Mouse (Mus musculus) cortical plate, adult 2 months (tissue): ENCODE results near the gene Zdhhc5. TPM values are rescaled to one million over a fixed set of nuclear protein-coding genes. Genes with fewer than 3 reads are reported as not detected.
"Not testable (repeated sequence)": the region's sequence is repeated elsewhere in the genome, so short reads cannot be mapped to it uniquely, and the experiment has no call there.

Experiments
- H3K27ac ChIP-seq: fragments of 200-500 bp; 2 replicates; pipeline ENCODE4 v1.5.1; 2012; ENCODE audit warnings: low read length, control low read depth, inconsistent platforms; ENCODE audit not compliant: insufficient read depth
- H3K4me1 ChIP-seq: fragments of 200-500 bp; 2 replicates; pipeline ENCODE4 v1.6.1; 2011; ENCODE audit warnings: low read length; ENCODE audit not compliant: control insufficient read depth, insufficient read depth
- H3K4me3 ChIP-seq: fragments of 200-500 bp; 2 replicates; pipeline ENCODE4 v1.5.1; 2011; ENCODE audit warnings: mild to moderate bottlenecking, low read length, control low read depth; ENCODE audit not compliant: insufficient read depth
- CTCF ChIP-seq: fragments of 200-500 bp; IDR thresholded peaks from 2 replicates; pipeline ENCODE4 v1.5.1; 2011; ENCODE audit warnings: mild to moderate bottlenecking, control low read depth, low read length; ENCODE audit not compliant: insufficient read depth; ENCODE audit errors: extremely low read depth
- POLR2A ChIP-seq: fragments of 200-500 bp; IDR thresholded peaks from 2 replicates; pipeline ENCODE4 v1.6.1; 2011; ENCODE audit warnings: mild to moderate bottlenecking, low read length, control low read depth; ENCODE audit not compliant: insufficient read depth; ENCODE audit errors: extremely low read depth
- polyA plus RNA-seq: library from polyadenylated mRNA; depleted of rRNA; stranded (reverse); fragments of >200 nt; gene quantifications from 2 replicates; pipeline ENCODE4 v1.2.3, GENCODE M21; 2012

Gene Zdhhc5
- polyA plus RNA-seq, 1 experiment, result 29.7 TPM

GRCm38 (mm10) chr2:84677968-84678880 is 36.8 kb downstream of the Zdhhc5 start, which contains the start of the genes Gm28635 and Med19:
Gene Gm28635, minus strand, starts transcription at chr2:84678041.
Gene Med19, plus strand, starts transcription at chr2:84678402.
- H3K27ac ChIP-seq, result no peak within 1 kb of the TSS
- H3K4me3 ChIP-seq, result peak within 1 kb of the TSS; percentile 98
- no peak for TF ChIP-seq CTCF
- peak; percentile 90; the same call in 1 of the 2 replicates for TF ChIP-seq POLR2A
- H3K4me1 ChIP-seq, result peaks cover 4% of the 10 kb centered on the region; the same call in 1 of the 2 replicates

GRCm38 (mm10) chr2:84677270-84677967 is 37.6 kb downstream of the Zdhhc5 start:
- TF ChIP-seq CTCF (0 out of 2 replicates have a peak, but pooled peaks have one; percentile 13), POLR2A (no peak)
- peak overlapping the region; percentile 98 for H3K4me3 ChIP-seq
- peaks cover 4% of the 10 kb centered on the region; the same call in 1 of the 2 replicates for H3K4me1 ChIP-seq
- H3K27ac ChIP-seq, result no peak overlapping the region

- H3K27ac ChIP-seq, H3K4me1 ChIP-seq, H3K4me3 ChIP-seq: not testable (repeated sequence)
Observed at GRCm38 (mm10) chr2:84671535-84671934, 43.4 kb downstream of the Zdhhc5 start.

- TF ChIP-seq POLR2A, result peak; percentile 74
- TF ChIP-seq CTCF, result no peak
- H3K4me1 ChIP-seq, result peaks cover 2% of the 10 kb centered on the region; the same call in 1 of the 2 replicates
- peak within 1 kb of the TSS; percentile 31; the same call in 1 of the 2 replicates for H3K27ac ChIP-seq
- H3K4me3 ChIP-seq, result peak within 1 kb of the TSS; percentile 86
Observed at GRCm38 (mm10) chr2:84670569-84670933, 44.4 kb downstream of the Zdhhc5 start, which contains the start of gene Selenoh. Gene Selenoh, minus strand, starts transcription at chr2:84670770.

- H3K4me1 ChIP-seq, result peaks cover 2% of the 10 kb centered on the region; the same call in 1 of the 2 replicates
- TF ChIP-seq POLR2A (no peak), CTCF (no peak)
- H3K4me3 ChIP-seq, result peak overlapping the region; percentile 86
- no peak overlapping the region for H3K27ac ChIP-seq
Observed at GRCm38 (mm10) chr2:84669828-84670568, 45.0 kb downstream of the Zdhhc5 start.

GRCm38 (mm10) chr2:84666081-84666480 is 48.9 kb downstream of the Zdhhc5 start:
- no peak for TF ChIP-seq CTCF
- TF ChIP-seq POLR2A, result no peak
- Histone ChIP-seq H3K4me3 (no peak overlapping the region), H3K27ac (no peak overlapping the region), H3K4me1 (peaks cover 2% of the 10 kb centered on the region; the same call in 1 of the 2 replicates)

GRCm38 (mm10) chr2:84662866-84663265 is 52.1 kb downstream of the Zdhhc5 start:
- TF ChIP-seq POLR2A (no peak), CTCF (peak; percentile 18; the same call in 1 of the 2 replicates)
- H3K27ac ChIP-seq, result no peak overlapping the region
- H3K4me1 ChIP-seq, result no peaks in the 10 kb centered on the region
- no peak overlapping the region for H3K4me3 ChIP-seq

- TF ChIP-seq CTCF, result peak; percentile 61
- no peak for TF ChIP-seq POLR2A
- H3K4me3 ChIP-seq, result no peak overlapping the region
- H3K27ac ChIP-seq, result no peak overlapping the region
- H3K4me1 ChIP-seq, result no peaks in the 10 kb centered on the region
Observed at GRCm38 (mm10) chr2:84660253-84660652, 54.7 kb downstream of the Zdhhc5 start.

GRCm38 (mm10) chr2:84658806-84659205 is 56.2 kb downstream of the Zdhhc5 start, which contains the start of gene Btbd18:
Gene Btbd18, plus strand, starts transcription at chr2:84659079.
- H3K4me3 ChIP-seq, result no peak within 1 kb of the TSS
- no peaks in the 10 kb centered on the region for H3K4me1 ChIP-seq
- TF ChIP-seq CTCF, result no peak
- no peak for TF ChIP-seq POLR2A
- H3K27ac ChIP-seq, result no peak within 1 kb of the TSS
